Mouse (Mus musculus): ENCODE measurements at regions not wholly inside any gene's neighbourhood (a gene's known extent, or its start where the extent isn't known, plus 50 kb on each side); places are given as distances from the start of the nearest gene placed in this dataset.

DNA sequence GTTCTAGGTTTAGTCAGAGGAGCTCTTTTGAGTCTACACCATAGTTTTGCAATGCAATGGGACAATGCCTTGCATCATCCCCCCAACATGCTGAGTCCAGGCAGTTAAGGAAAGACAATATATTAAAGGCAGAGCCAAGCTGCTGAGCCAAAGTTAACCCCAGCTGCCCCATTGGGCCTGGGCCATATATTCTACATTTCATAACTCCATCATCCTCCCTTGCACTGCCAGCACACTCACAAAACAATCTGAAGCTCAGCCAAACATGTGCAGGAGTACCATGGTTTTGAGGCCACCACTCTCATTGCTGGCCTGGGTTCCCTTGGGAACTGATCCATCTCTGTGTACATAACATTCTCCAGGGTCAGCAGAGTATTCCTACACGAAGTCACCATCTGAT is 771.4 kb upstream of the Cited2 start:
- no peak for ATAC-seq (ENCODE audit: insufficient number of reproducible peaks, insufficient read depth, low FRiP score, low TSS enrichment)
- 62% methylated on average over 1 of the region's 1 CpGs for WGBS
- Histone ChIP-seq H3K9ac (no peak overlapping the region), H3K9me3 (no peaks in the 10 kb centered on the region), H3K4me1 (no peaks in the 10 kb centered on the region), H3K4me3 (no peak overlapping the region), H3K27ac (no peak overlapping the region), H3K36me3 (no peaks in the 10 kb centered on the region), H3K27me3 (no peaks in the 10 kb centered on the region), H3K4me2 (replicated peaks) (no peak overlapping the region)

DNA sequence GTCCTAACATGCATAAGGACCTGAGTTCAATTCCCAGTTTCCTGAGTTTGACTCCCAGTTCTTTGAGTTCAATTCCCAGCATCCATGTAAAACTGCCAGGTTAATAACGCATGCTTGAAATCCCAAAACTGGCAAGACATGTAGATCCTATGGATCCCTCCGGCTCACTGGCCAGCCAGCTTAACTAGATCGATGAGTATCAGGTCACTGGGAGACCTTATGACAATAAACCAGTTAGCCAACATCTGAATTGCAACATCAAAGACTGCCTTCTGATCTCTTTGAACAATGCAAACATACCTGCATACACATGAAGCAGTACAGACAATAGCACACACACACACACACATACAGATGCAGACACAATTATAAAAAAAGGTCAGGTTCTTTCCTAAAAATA is 762.0 kb upstream of the Cited2 start:
- Histone ChIP-seq H3K27me3 (no peaks in the 10 kb centered on the region), H3K9me3 (no peaks in the 10 kb centered on the region), H3K9ac (no peak overlapping the region), H3K4me2 (replicated peaks) (no peak overlapping the region), H3K4me3 (no peak overlapping the region), H3K4me1 (no peaks in the 10 kb centered on the region), H3K27ac (no peak overlapping the region), H3K36me3 (no peaks in the 10 kb centered on the region)
- WGBS = 90% methylated on average over 3 of the region's 3 CpGs
- no peak for ATAC-seq (ENCODE audit: insufficient number of reproducible peaks, insufficient read depth, low FRiP score, low TSS enrichment)

DNA sequence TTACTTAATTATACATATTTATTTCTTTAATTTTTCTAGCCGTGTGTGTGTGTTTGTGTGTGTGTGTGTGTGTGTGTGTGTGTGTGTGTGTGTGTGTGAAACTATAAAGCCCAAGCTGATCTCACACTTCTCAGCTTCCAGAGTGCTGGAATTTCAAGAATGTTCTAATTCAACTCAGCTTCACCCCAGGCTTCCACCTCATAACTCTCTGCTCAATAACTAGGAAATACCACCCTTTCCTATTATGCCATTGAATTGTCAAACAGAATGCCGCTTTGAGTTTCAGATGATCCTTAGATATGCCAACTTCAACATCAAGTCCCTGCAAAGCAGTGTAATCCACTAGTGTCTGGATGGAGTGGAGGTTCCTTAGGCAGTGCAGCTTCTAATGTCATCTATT is 760.6 kb upstream of the Cited2 start:
- no peak overlapping the region for H3K9ac ChIP-seq
- no peak for ATAC-seq (ENCODE audit: insufficient number of reproducible peaks, insufficient read depth, low FRiP score, low TSS enrichment)
- 59% methylated on average over 2 of the region's 2 CpGs for WGBS
- no peaks in the 10 kb centered on the region for H3K36me3 ChIP-seq
- no peaks in the 10 kb centered on the region for H3K4me1 ChIP-seq
- H3K4me3 ChIP-seq = no peak overlapping the region
- H3K9me3 ChIP-seq = no peaks in the 10 kb centered on the region
- no peak overlapping the region for H3K27ac ChIP-seq
- H3K4me2 ChIP-seq (replicated peaks) = no peak overlapping the region
- no peaks in the 10 kb centered on the region for H3K27me3 ChIP-seq

DNA sequence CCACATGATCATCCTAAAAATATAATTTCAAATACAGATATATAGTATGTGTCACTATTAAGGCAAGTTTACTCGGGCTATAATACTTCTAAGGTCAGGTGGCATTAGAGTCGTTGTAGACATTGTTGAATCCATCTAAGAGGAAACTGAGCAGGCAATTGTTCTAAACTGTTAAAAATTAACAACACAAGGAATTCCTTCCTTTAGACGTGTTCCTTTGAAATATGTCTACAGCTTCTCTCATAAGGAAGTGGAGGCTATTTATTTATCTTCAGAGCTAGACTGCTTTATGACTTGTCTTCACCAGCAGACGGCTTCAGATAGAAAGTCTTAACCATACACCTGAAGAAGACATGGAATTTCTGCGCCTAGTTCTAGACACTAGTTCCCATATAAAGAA is 744.2 kb upstream of the Cited2 start:
- Histone ChIP-seq H3K4me1 (no peaks in the 10 kb centered on the region), H3K27me3 (no peaks in the 10 kb centered on the region)

DNA sequence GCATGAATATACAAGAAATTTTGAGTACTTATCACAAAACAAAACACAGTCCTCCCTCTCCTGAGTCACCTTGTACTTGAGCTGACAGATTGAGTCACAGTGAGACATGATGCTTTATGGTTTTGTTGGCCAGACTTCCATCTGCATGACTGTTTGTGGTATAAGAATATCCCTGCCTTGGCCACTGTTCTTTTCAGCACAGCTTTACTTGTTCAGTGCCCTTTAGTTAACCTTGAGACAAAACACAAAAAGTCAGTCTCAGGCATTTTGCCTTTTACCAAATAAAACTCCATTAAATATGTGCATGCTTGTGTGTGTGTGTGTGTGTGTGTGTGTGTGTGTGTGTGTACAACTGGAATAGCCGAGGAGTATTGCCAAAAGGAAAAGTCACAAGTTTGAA is 732.8 kb upstream of the Cited2 start:
- no peak overlapping the region for H3K27ac ChIP-seq
- 31% methylated on average over 1 of the region's 1 CpGs for WGBS
- H3K4me3 ChIP-seq = no peak overlapping the region
- no peaks in the 10 kb centered on the region for H3K36me3 ChIP-seq
- H3K4me1 ChIP-seq = peaks cover 8% of the 10 kb centered on the region; the same call in 1 of the 2 replicates
- H3K9me3 ChIP-seq = no peaks in the 10 kb centered on the region
- no peak overlapping the region for H3K4me2 ChIP-seq (replicated peaks)
- no peak overlapping the region for H3K9ac ChIP-seq
- no peaks in the 10 kb centered on the region for H3K27me3 ChIP-seq
- ATAC-seq (ENCODE audit: insufficient number of reproducible peaks, insufficient read depth, low FRiP score, low TSS enrichment) = no peak

More for the DNA sequence above, 744.2 kb upstream of the Cited2 start:
- Histone ChIP-seq H3K9ac (no peak overlapping the region), H3K36me3 (no peaks in the 10 kb centered on the region), H3K9me3 (no peaks in the 10 kb centered on the region), H3K27ac (no peak overlapping the region), H3K4me3 (no peak overlapping the region), H3K4me2 (replicated peaks) (no peak overlapping the region)
- no peak for ATAC-seq (ENCODE audit: insufficient number of reproducible peaks, insufficient read depth, low FRiP score, low TSS enrichment)
- 88% methylated on average over 5 of the region's 5 CpGs for WGBS

DNA sequence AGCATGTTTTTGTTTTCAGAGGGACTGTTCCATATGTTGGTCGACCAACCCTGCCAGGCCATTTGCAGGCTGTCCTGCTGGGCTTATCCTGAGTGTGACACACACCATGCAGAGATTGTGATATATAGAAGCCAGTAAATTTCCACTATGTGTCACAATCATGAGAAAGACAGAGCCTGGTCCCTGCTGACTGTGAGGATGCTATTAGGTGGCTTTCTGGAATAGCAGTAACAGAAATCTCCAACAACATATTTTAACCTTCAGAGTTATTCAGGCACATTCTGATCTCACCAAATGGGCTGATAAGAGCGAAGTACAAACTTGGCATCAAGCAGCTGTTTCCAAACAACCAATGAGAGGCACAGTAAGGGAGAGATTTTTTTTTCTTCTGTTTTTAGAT is 729.2 kb upstream of the Cited2 start:
- 64% methylated on average over 2 of the region's 2 CpGs for WGBS
- Histone ChIP-seq H3K4me2 (replicated peaks) (no peak overlapping the region), H3K27ac (no peak overlapping the region), H3K27me3 (no peaks in the 10 kb centered on the region), H3K4me3 (no peak overlapping the region), H3K9me3 (no peaks in the 10 kb centered on the region), H3K4me1 (peaks cover 8% of the 10 kb centered on the region; the same call in 1 of the 2 replicates), H3K36me3 (no peaks in the 10 kb centered on the region), H3K9ac (no peak overlapping the region)
- ATAC-seq (ENCODE audit: insufficient number of reproducible peaks, insufficient read depth, low FRiP score, low TSS enrichment) = no peak

DNA sequence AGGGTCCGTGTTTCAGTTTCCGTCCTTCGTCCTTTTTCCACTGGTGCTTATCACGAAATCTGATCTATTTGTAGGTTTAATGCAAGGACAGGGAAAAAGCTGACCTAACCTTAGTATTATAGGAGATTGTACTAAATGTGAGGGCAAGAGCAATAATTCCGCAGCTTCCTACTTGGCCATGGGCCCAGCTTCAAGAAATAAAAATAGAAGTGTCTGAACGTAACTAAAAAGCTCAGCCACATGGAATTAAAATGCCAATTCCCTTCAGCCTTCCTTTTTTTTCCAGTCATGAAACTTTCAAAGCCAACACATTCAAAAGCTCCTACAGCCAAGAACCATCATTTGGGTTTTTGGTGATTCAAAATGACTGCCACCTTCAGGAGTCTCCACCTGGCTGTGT is 728.5 kb upstream of the Cited2 start:
- H3K27me3 ChIP-seq = no peaks in the 10 kb centered on the region
- WGBS = 26% methylated on average over 6 of the region's 6 CpGs
- no peaks in the 10 kb centered on the region for H3K36me3 ChIP-seq
- H3K4me2 ChIP-seq (replicated peaks) = no peak overlapping the region
- no peaks in the 10 kb centered on the region for H3K9me3 ChIP-seq
- peaks cover 8% of the 10 kb centered on the region; the same call in 1 of the 2 replicates for H3K4me1 ChIP-seq
- no peak overlapping the region for H3K9ac ChIP-seq
- no peak overlapping the region for H3K27ac ChIP-seq
- H3K4me3 ChIP-seq = no peak overlapping the region
- no peak for ATAC-seq (ENCODE audit: insufficient number of reproducible peaks, insufficient read depth, low FRiP score, low TSS enrichment)

DNA sequence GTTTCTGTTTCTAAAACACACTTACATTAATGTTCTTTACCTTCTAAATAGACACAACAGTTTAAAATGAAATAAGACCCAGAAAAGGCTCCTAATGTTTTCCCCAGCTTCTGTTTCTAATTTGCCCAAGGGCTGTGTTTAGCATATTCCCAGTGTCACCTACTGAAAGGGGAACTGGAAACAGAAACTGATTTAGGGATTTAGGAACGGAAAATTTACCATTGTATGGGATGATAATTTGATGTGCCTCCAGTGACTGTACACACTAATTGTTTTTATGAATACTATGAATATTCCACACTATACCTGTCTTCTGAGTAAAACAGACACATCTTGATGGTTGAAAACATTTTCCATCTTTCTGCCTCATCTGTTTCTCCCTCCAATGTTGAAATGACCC is 728.0 kb upstream of the Cited2 start:
- Histone ChIP-seq H3K4me3 (no peak overlapping the region), H3K27me3 (no peaks in the 10 kb centered on the region), H3K9me3 (no peaks in the 10 kb centered on the region), H3K36me3 (no peaks in the 10 kb centered on the region), H3K27ac (no peak overlapping the region), H3K4me1 (peaks cover 8% of the 10 kb centered on the region; the same call in 1 of the 2 replicates), H3K4me2 (replicated peaks) (no peak overlapping the region), H3K9ac (no peak overlapping the region)
- 19% methylated on average over 1 of the region's 1 CpGs for WGBS
- no peak for ATAC-seq (ENCODE audit: insufficient number of reproducible peaks, insufficient read depth, low FRiP score, low TSS enrichment)

DNA sequence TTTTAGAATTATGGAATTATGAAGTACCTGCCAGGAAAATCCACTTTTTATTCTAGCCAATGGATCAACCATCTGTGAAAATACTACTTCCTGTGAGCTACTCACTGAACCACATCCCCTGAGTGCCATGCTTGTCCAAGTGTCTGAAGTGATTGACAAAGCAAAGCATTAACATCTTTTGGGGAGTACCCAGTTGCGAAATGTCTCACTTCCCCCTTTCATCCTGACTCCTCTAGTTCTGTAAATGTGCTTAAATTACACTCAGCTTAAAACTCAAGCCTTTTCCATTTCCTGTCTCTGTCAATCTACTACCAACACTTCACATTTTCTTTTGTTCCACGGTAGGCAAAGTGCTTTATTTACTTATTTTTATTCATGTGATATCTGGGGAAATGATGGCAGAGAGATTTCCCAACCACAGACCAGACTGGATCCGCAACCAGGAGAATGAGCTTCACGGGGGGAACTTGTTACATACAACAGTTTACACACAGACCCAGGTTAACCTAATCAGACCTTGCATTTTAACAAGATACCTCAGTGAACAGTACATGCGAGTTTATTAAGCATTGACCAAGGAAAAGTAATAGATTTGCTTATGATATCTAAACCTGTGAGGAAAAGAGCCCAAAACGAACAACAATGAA is 726.1 kb upstream of the Cited2 start:
- WGBS = 74% methylated on average over 6 of the region's 6 CpGs
- no peak for ATAC-seq (ENCODE audit: insufficient number of reproducible peaks, insufficient read depth, low FRiP score, low TSS enrichment)
- no peak overlapping the region for H3K4me2 ChIP-seq (replicated peaks)

DNA sequence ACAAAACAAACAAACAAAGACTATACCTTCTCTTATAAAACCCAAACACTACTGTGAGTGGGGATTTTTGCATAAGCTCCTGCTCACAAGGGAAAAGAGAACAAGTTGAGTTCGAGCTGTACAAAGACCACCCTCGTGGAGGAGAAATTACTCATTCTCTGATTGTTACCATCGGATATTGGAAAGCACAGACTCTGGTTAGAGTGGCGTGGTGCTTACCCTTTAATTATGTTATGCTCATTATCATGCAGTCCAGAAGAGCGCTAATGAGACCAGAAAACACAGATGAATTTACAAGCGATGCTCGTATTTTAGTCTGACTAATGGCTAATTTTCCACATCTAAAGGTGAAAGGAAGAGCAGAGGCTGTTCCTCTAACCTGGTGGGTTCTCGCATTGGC is 721.7 kb upstream of the Cited2 start:
- Histone ChIP-seq H3K4me2 (replicated peaks) (no peak overlapping the region), H3K4me1 (no peaks in the 10 kb centered on the region), H3K4me3 (no peak overlapping the region), H3K9ac (no peak overlapping the region), H3K36me3 (no peaks in the 10 kb centered on the region), H3K27me3 (no peaks in the 10 kb centered on the region), H3K27ac (no peak overlapping the region), H3K9me3 (no peaks in the 10 kb centered on the region)
- 74% methylated on average over 8 of the region's 8 CpGs for WGBS
- no peak for ATAC-seq (ENCODE audit: insufficient number of reproducible peaks, insufficient read depth, low FRiP score, low TSS enrichment)

More for the DNA sequence above, 726.1 kb upstream of the Cited2 start:
- Histone ChIP-seq H3K27ac (no peak overlapping the region), H3K4me3 (no peak overlapping the region), H3K27me3 (no peaks in the 10 kb centered on the region), H3K9me3 (no peaks in the 10 kb centered on the region), H3K4me1 (peaks cover 8% of the 10 kb centered on the region; the same call in 1 of the 2 replicates), H3K9ac (no peak overlapping the region), H3K36me3 (no peaks in the 10 kb centered on the region)

DNA sequence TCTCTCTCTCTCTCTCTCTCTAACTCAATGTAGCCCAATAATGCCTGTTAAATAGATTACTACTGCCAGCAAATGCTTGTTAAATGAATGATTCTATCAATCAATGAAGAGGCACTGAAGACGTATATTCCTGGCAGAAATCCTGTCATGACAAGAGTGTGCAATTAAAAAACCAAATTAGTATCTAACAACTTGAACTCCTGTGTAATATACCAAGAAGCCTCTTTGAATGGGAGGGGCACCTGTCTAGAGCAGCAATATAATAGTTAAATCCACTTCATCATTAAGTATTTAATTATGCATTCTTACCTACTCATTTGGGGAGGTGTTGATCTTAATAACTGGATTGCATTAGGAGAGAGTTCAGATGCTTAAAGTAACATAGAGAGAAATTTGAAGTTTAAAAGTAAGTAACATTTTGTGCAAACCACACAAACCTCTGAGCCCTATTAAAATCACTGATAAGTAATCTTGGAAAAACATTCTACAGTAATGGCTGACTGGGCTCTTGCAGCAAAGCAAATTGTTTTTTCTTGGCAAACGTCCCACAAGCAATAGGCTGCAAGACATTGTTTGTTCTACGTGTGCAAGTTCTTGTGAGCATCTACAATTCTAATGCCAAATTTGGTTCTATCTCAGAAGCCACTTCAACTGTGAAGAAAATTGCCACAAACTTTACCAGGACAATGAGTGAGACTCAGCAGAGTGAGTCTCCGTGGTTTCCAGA is 719.7 kb upstream of the Cited2 start:
- no peak for ATAC-seq (ENCODE audit: insufficient number of reproducible peaks, insufficient read depth, low FRiP score, low TSS enrichment)
- Histone ChIP-seq H3K4me1 (no peaks in the 10 kb centered on the region), H3K4me2 (replicated peaks) (no peak overlapping the region), H3K36me3 (no peaks in the 10 kb centered on the region), H3K4me3 (no peak overlapping the region), H3K9ac (no peak overlapping the region), H3K9me3 (no peaks in the 10 kb centered on the region), H3K27ac (no peak overlapping the region), H3K27me3 (no peaks in the 10 kb centered on the region)
- WGBS = 74% methylated on average over 4 of the region's 4 CpGs

DNA sequence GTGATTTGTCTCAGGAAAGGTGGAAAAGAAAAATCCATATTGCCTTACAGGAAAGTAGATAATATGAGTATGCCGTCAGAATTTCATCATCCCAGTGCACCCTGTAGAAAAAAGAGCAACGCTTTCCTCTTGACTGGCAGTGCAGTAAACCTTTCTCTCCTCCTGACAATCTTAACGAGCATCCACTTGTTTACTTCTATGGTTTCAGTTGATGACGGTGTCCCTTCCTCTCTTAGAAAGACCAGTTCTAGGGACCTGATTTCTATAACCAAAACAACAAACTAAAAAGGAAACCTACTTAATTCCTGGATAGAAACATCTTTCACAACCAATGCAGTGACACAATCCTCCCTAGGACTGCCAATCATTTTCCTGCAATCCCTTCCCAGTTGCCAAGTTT is 714.3 kb upstream of the Cited2 start:
- Histone ChIP-seq H3K27me3 (no peaks in the 10 kb centered on the region), H3K4me2 (replicated peaks) (no peak overlapping the region), H3K9me3 (no peaks in the 10 kb centered on the region), H3K36me3 (no peaks in the 10 kb centered on the region), H3K4me3 (no peak overlapping the region), H3K27ac (no peak overlapping the region), H3K4me1 (no peaks in the 10 kb centered on the region), H3K9ac (no peak overlapping the region)
- no peak for ATAC-seq (ENCODE audit: insufficient number of reproducible peaks, insufficient read depth, low FRiP score, low TSS enrichment)
- 77% methylated on average over 4 of the region's 4 CpGs for WGBS
